Mouse (Mus musculus) CH12.LX (cell line): Measurements from ENCODE around the gene Mpp4. TPM values are rescaled to one million over a fixed set of nuclear protein-coding genes. Genes with fewer than 3 reads are reported as not detected.

Source experiments
- DNase-seq: peaks from one replicate; pipeline ENCODE4 v3.0.0-alpha.2; 2013; ENCODE audit errors: extremely low read depth
- H3K27ac ChIP-seq: 2 replicates; pipeline ENCODE4 v1.5.1; 2012; ENCODE audit warnings: low read depth, mild to moderate bottlenecking, control low read depth, moderate library complexity; ENCODE audit not compliant: insufficient read depth
- H3K27me3 ChIP-seq: replicated peaks from 2 replicates; pipeline ENCODE3; 2012; ENCODE audit warnings: inconsistent platforms
- H3K36me3 ChIP-seq, 2 experiments: replicated peaks in 1 of 2; 2 replicates each; pipeline versions ENCODE3 to v1.6.1; 2012; ENCODE audit warnings: inconsistent platforms in 1 of 2, low read length in 1 of 2, mild to moderate bottlenecking in 1 of 2, mixed read lengths in 1 of 2, moderate library complexity in 1 of 2; ENCODE audit not compliant: control insufficient read depth in 1 of 2, insufficient read depth in 1 of 2
- H3K4me1 ChIP-seq, 2 experiments: 2 replicates each; pipeline ENCODE4 v1.6.1; 2012; ENCODE audit warnings: inconsistent platforms in 1 of 2, moderate library complexity in 1 of 2; ENCODE audit not compliant: insufficient read depth in 2 of 2, control insufficient read depth in 1 of 2
- H3K4me2 ChIP-seq: 2 replicates; pipeline ENCODE4 v1.6.1; 2012; ENCODE audit warnings: low read depth, mild to moderate bottlenecking, control low read depth; ENCODE audit not compliant: poor library complexity, insufficient read depth, severe bottlenecking
- H3K4me3 ChIP-seq, 3 experiments: fragments of 150-350 bp in 1 of 3; sonication (generic) in 1 of 3; replicated peaks in 1 of 3; 2 replicates each; pipeline versions ENCODE3 to v1.5.1; 2011 to 2012; ENCODE audit warnings: low read depth in 2 of 3, low read length in 2 of 3, mild to moderate bottlenecking in 2 of 3, moderate library complexity in 2 of 3, control low read depth in 1 of 3, improper control_type of control experiment in 1 of 3, inconsistent platforms in 1 of 3, mixed read lengths in 1 of 3; ENCODE audit not compliant: poor library complexity in 1 of 3
- H3K79me2 ChIP-seq: replicated peaks from 2 replicates; pipeline ENCODE4 v1.6.1; 2012; ENCODE audit warnings: mild to moderate bottlenecking, moderate library complexity; ENCODE audit not compliant: control insufficient read depth, poor library complexity, insufficient read depth, severe bottlenecking; ENCODE audit errors: extremely low read depth
- H3K9ac ChIP-seq: 2 replicates; pipeline ENCODE4 v1.6.1; 2012; ENCODE audit warnings: low read depth, mild to moderate bottlenecking, control low read depth, moderate library complexity; ENCODE audit not compliant: insufficient read depth
- H3K9me3 ChIP-seq: replicated peaks from 2 replicates; pipeline ENCODE3; 2012; ENCODE audit warnings: low read length, inconsistent platforms, mixed read lengths
- CHD1 ChIP-seq: IDR thresholded peaks from 2 replicates; pipeline ENCODE4 v1.6.1; 2012; ENCODE audit warnings: low read depth, low read length, improper control_type of control experiment, inconsistent platforms
- CTCF ChIP-seq, 2 experiments: IDR thresholded peaks in 1 of 2; conservative IDR thresholded peaks in 1 of 2; 2 replicates each; pipeline ENCODE4 v1.5.1; 2011 to 2012; ENCODE audit warnings: low read depth in 2 of 2, low read length in 2 of 2, improper control_type of control experiment in 1 of 2, inconsistent platforms in 1 of 2, mild to moderate bottlenecking in 1 of 2, moderate library complexity in 1 of 2
- EP300 ChIP-seq: IDR thresholded peaks from 2 replicates; pipeline ENCODE4 v1.6.1; 2011; ENCODE audit warnings: low read length, improper control_type of control experiment
- HCFC1 ChIP-seq: IDR thresholded peaks from 2 replicates; pipeline ENCODE4 v1.6.1; 2012; ENCODE audit warnings: low read depth, mild to moderate bottlenecking, inconsistent platforms, low read length, improper control_type of control experiment
- IRF4 ChIP-seq: IDR thresholded peaks from 2 replicates; pipeline ENCODE4 v1.6.1; 2014; ENCODE audit warnings: low read depth, mild to moderate bottlenecking, inconsistent platforms, low read length, improper control_type of control experiment
- JUN ChIP-seq: IDR thresholded peaks from 2 replicates; pipeline ENCODE4 v1.6.1; 2011; ENCODE audit warnings: low read depth, mild to moderate bottlenecking, low read length, improper control_type of control experiment, moderate library complexity; ENCODE audit not compliant: insufficient read depth
- MAFK ChIP-seq: IDR thresholded peaks from 2 replicates; pipeline ENCODE4 v1.6.1; 2011; ENCODE audit warnings: low read length, improper control_type of control experiment; ENCODE audit not compliant: insufficient replicate concordance
- MEF2A ChIP-seq: IDR thresholded peaks from 2 replicates; pipeline ENCODE4 v1.6.1; 2014; ENCODE audit warnings: low read depth, mild to moderate bottlenecking, inconsistent platforms, low read length, improper control_type of control experiment, borderline replicate concordance
- MXI1 ChIP-seq: IDR thresholded peaks from 2 replicates; pipeline ENCODE4 v1.6.1; 2011; ENCODE audit warnings: mild to moderate bottlenecking, low read depth, low read length, improper control_type of control experiment
- MYC ChIP-seq: IDR thresholded peaks from 2 replicates; pipeline ENCODE4 v1.6.1; 2011; ENCODE audit warnings: low read depth, mild to moderate bottlenecking, improper control_type of control experiment, low read length
- PAX5 ChIP-seq: IDR thresholded peaks from 2 replicates; pipeline ENCODE4 v1.6.1; 2012; ENCODE audit warnings: low read length, inconsistent platforms, mixed read lengths
- POLR2AphosphoS2 ChIP-seq: IDR thresholded peaks from 2 replicates; pipeline ENCODE4 v1.6.1; 2011; ENCODE audit warnings: low read depth, low read length, improper control_type of control experiment
- RCOR1 ChIP-seq: conservative IDR thresholded peaks from 2 replicates; pipeline ENCODE4 v1.6.1; 2012; ENCODE audit warnings: low read depth, mild to moderate bottlenecking, inconsistent platforms, low read length, improper control_type of control experiment
- SIN3A ChIP-seq: IDR thresholded peaks from 2 replicates; pipeline ENCODE4 v1.6.1; 2012; ENCODE audit warnings: low read length, improper control_type of control experiment, inconsistent platforms
- SMC3 ChIP-seq: IDR thresholded peaks from 2 replicates; pipeline ENCODE4 v1.6.1; 2011; ENCODE audit warnings: low read depth, low read length, improper control_type of control experiment
- TCF12 ChIP-seq: IDR thresholded peaks from 2 replicates; pipeline ENCODE4 v1.6.1; 2014; ENCODE audit warnings: low read depth, mild to moderate bottlenecking, inconsistent platforms, low read length, improper control_type of control experiment
- UBTF ChIP-seq: IDR thresholded peaks from 2 replicates; pipeline ENCODE4 v1.6.1; 2012; ENCODE audit warnings: low read depth, mild to moderate bottlenecking, inconsistent platforms, low read length, improper control_type of control experiment, moderate library complexity
- USF1 ChIP-seq: IDR thresholded peaks from 2 replicates; pipeline ENCODE4 v1.6.1; 2014; ENCODE audit warnings: low read depth, mild to moderate bottlenecking, inconsistent platforms, low read length, improper control_type of control experiment
- ZC3H11A ChIP-seq: IDR thresholded peaks from 2 replicates; pipeline ENCODE4 v1.6.1; 2012; ENCODE audit warnings: low read depth, mild to moderate bottlenecking, inconsistent platforms, low read length, improper control_type of control experiment
- ZMIZ1 ChIP-seq: IDR thresholded peaks from 2 replicates; pipeline ENCODE4 v1.6.1; 2012; ENCODE audit warnings: low read depth, mild to moderate bottlenecking, inconsistent platforms, low read length, improper control_type of control experiment
- dilution Hi-C: fragments of 300-500 bp; cut with MboI; formaldehyde crosslinking; loops from 2 replicates; pipeline ENCODE4 v1.14.3; 2020; ENCODE audit warnings: low sequenced_read_pairs; ENCODE audit not compliant: extremely low pct_unique_long_range_greater_than_20kb, extremely low pct_ligation_motif_present
- in situ Hi-C: fragments of 300-500 bp; cut with MboI; formaldehyde crosslinking; loops from 3 replicates; pipeline ENCODE4 v1.14.3; 2019; ENCODE audit warnings: low sequenced_read_pairs, low pct_ligation_motif_present, low pct_unique_long_range_greater_than_20kb, mixed read lengths
- polyA plus RNA-seq: library from polyadenylated mRNA; unstranded; fragments of >175 nt; gene quantifications from 2 replicates; pipeline ENCODE4 v1.2.1, GENCODE M21; 2012; ENCODE audit warnings: low read depth; ENCODE audit not compliant: insufficient read length
- total RNA-seq, 2 experiments: library from RNA; depleted of rRNA; stranded (reverse); fragments of 300-350 nt in 1 of 2; fragments of >200 nt in 1 of 2; gene quantifications; 2 replicates each; pipeline ENCODE4 v1.2.3; 2012 to 2014

Mpp4 gene
- total and polyA plus RNA-seq, 3 experiments: 0.79 to 2.8 (median 1.1) TPM

GRCm38 (mm10) chr1:59200960-59201359 is 37.8 kb upstream of the Mpp4 start:
- dilution Hi-C loops: no loop called here
- Histone ChIP-seq H3K9ac (no peak overlapping the region), H3K4me1 (peaks cover 6 to 19% of the 10 kb centered on the region in 2 experiments; a peak in 3 of 4 replicates), H3K9me3 (no peaks in the 10 kb centered on the region), H3K27me3 (no peaks in the 10 kb centered on the region), H3K79me2 (no peaks in the 10 kb centered on the region), H3K4me3 (no peak overlapping the region), H3K27ac (no peak overlapping the region), H3K4me2 (no peak overlapping the region), H3K36me3 (peaks cover 8 to 58% of the 10 kb centered on the region in 2 experiments)
- in situ Hi-C loops: no loop called here
- no peak for DNase-seq
- TF ChIP-seq MEF2A: no peak
- no peak for TF ChIP-seq USF1
- no peak for TF ChIP-seq SMC3
- TF ChIP-seq CTCF (conservative IDR thresholded peaks at IDR 0.05 in 1 of 2, IDR thresholded peaks at IDR 0.05 in 1 of 2; ENCODE audit: low read depth in 2 of 2, low read length in 2 of 2): no peak
- no peak for TF ChIP-seq MYC
- TF ChIP-seq UBTF: no peak
- no peak for TF ChIP-seq CHD1
- no peak for TF ChIP-seq SIN3A
- no peak for TF ChIP-seq MXI1
- no peak for TF ChIP-seq JUN
- TF ChIP-seq EP300: no peak
- TF ChIP-seq PAX5: no peak
- TF ChIP-seq IRF4: no peak
- no peak for TF ChIP-seq HCFC1
- no peak for TF ChIP-seq ZMIZ1
- no peak for TF ChIP-seq MAFK
- TF ChIP-seq POLR2AphosphoS2: no peak
- TF ChIP-seq TCF12: no peak
- no peak for TF ChIP-seq RCOR1
- no peak for TF ChIP-seq ZC3H11A

GRCm38 (mm10) chr1:59194979-59195378 is 31.8 kb upstream of the Mpp4 start:
- no peak for DNase-seq
- dilution Hi-C loops (no loop called here), in situ Hi-C loops (no loop called here)
- Histone ChIP-seq H3K4me1 (peaks cover 0 to 8% of the 10 kb centered on the region in 2 experiments; a peak in 1 of 4 replicates), H3K27me3 (no peaks in the 10 kb centered on the region), H3K9ac (no peak overlapping the region), H3K79me2 (no peaks in the 10 kb centered on the region), H3K27ac (no peak overlapping the region), H3K36me3 (peaks cover 11 to 66% of the 10 kb centered on the region in 2 experiments), H3K9me3 (no peaks in the 10 kb centered on the region), H3K4me2 (no peak overlapping the region), H3K4me3 (no peak overlapping the region)
- TF ChIP-seq SMC3: no peak
